Mouse (Mus musculus): ENCODE results near the gene Epn1.

DNA sequence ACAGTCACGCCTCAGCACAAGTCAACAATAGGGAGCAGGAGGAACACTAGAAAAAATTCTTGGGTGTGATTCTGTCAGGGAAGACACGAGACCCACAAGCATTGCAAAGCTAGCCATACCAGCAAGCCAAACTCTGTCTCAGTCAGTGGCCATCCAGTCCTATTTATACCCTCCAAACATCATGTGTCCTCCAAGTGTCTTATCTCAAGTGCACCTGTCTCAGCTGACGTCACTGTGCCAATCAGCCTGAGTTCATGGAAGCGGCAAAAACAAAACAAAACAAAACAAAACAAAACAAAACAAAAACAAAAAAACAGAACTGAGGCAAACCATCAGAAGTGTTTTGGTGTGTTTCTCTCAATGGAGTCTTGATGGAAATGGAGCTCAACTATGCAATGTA lies 28.2 kb downstream of the Epn1 start:
- no peak for TF ChIP-seq CTCF (IDR thresholded peaks at IDR 0.05; ENCODE audit: low read depth)
- no peak for TF ChIP-seq EP300 (IDR thresholded peaks at IDR 0.05; ENCODE audit: low read depth)
